Mouse (Mus musculus): ENCODE results near the gene Gm20388. TPM values are rescaled to one million over a fixed set of nuclear protein-coding genes. Genes with fewer than 3 reads are reported as not detected.

The Gm20388 gene
- total RNA-seq, 2 experiments from 2014 or later = 18.6 TPM; not detected in 1

DNA sequence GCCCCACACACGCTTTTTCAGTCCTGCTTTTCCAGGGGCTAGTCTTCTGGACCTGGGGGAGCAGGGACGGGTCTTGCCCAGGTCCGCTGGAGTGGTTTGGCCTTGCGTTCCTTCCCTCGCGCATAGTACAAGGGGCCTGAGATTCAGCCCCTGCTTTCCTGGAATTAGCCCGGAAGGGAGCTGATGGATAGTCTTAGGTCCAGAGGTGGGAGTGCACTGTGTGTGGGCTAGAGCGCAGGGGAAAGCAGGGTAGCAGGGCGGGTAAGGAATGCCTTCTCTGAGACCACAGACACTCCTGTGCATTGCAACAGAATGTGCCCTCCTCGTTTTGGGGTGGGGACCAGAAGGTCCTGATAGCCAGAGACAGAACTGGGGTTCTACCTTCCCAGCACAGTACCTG is 2666.5 kb downstream of the Gm20388 start:
- intact Hi-C loops (cut with DNase I) = no loop called here
- DNase-seq (ENCODE audit: low spot score in 2 of 2) = no peak

GRCm38 (mm10) chr8:122579196-122579595 is 2668.6 kb downstream of the Gm20388 start:
- DNase-seq (ENCODE audit: low spot score in 2 of 2) = no peak
- intact Hi-C loops (cut with DNase I) = no loop called here

DNA sequence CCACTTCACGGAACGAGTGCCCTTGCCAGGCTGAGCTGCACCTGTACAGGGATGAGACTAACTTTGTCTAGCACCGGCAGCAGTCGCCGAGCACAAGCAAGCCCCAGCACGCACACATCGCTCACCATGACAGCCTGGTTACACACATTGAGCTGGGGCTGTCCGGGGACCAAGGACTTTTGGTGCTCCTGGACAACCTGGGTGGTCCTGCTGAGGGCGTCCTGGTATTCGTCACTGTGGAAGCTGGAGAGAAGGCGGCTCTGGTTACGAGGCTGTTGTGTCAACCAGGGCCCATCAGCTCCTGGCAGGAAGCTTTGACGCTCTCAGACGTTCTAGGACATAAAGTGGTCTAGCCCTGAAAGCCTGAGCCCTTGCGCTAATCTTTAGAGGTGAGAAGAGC is 2670.3 kb downstream of the Gm20388 start:
- no peak for DNase-seq (ENCODE audit: low spot score in 2 of 2)
- intact Hi-C loops (cut with DNase I) = no loop called here

DNA sequence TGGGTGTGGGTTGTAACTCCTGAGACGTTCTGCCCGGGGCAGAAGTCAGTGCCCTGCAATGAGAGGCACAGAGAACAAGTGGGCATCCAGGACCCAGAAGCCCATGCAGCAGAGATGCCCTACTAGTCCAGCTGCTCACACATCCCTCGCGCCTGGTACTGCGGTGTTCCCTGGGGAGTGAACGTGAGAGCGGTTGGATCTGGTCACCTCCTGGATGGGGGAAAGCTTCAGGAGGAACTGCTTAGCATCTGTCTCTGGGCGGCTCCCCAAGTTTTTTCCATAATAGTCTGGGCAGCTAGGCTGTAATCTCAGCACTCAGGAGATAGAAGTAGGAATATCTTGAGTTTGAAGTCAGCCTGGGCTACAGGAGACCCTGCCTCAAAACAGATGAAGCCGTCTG is 2674.3 kb downstream of the Gm20388 start:
- no peak for DNase-seq (ENCODE audit: low spot score in 2 of 2)
- intact Hi-C loops (cut with DNase I) = no loop called here

DNA sequence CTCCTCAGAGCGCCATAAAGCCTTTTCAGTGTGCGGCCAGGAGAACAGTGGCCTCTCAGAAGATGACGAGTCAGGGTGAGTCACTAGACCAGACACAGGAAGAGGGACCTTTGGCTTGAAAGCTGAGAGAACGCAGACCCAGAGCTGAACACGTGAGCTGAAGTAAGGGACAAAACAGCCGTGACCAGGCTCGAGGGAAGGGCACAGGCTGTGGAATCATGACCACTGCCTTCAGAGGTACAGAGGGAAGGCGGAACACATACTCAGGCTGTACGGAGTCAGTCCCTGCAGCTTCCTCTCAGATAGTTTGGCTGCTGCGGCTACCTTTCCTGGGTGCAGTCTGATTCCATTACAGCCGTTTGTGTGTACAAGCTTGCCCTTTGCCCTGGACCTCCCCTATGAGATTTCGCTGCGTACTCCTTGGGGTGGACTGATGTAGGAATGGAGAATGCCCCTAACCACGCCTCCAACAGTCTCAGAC is 2674.8 kb downstream of the Gm20388 start:
- intact Hi-C loops (cut with DNase I) = no loop called here
- DNase-seq (ENCODE audit: low spot score in 2 of 2) = no peak

DNA sequence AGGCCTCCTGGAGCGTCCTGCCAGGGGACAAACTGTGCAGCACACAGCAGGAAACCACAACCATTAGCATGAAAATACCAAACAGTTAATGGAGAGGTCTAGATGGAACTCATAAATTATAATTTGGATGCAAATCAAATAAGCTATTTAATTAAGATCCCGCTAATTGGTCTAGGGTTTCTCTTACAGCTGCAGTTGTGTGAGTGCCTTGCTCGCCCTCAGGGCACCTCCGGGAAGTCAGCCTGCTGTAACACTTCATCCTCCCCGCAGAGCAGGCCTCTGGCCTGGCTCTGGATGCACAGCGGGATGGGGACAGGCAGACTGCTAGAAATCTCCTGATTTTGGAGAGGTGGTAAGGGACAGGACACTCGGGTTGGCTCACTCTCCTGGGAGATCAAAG is 2675.5 kb downstream of the Gm20388 start:
- no peak for DNase-seq (ENCODE audit: low spot score in 2 of 2)
- intact Hi-C loops (cut with DNase I) = no loop called here

DNA sequence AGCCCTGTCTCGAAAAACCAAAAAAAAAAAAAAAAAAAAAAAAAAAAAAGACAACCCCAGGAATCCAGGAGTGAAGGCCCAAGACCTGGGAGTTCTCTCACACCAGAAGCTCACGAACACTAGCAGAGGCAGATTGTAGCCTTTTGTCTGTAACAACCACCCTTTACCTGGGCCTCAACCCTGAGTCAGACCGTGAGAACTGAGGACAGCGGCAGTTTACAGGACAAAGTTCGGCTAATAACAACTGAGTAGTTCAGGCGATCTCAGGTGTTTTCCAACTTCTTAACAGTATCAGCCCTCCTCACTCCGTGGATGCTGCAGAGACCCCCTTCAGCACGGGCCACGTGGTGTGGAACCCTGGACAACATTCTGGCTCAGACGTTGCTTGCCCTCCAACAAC is 2676.1 kb downstream of the Gm20388 start:
- no peak for DNase-seq (ENCODE audit: low spot score in 2 of 2)
- intact Hi-C loops (cut with DNase I) = no loop called here

DNA sequence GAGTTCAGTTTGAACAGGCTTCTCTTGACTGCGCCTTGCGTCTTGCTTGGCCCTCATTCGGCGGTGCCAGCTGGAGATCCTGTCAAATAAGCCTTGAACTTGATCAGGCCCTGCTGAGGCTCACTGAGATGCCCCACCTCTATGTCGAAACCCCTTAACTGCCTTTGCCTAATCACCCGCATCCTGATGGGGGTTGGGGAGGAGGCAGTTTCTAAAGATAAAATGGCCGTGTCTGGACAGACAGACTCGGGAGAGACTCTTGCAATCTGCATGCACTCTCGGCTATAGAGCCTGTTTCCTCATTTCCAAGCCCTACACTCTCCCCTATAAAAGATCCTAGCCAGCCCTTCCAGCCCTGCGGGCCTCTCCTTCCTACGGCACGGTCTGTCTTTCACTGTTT is 2682.6 kb downstream of the Gm20388 start:
- intact Hi-C loops (cut with DNase I) = no loop called here
- no peak for DNase-seq (ENCODE audit: low spot score in 2 of 2)

GRCm38 (mm10) chr8:122593783-122594507 is 2683.3 kb downstream of the Gm20388 start:
- no peak for DNase-seq (ENCODE audit: low spot score in 2 of 2)
- intact Hi-C loops (cut with DNase I) = no loop called here

GRCm38 (mm10) chr8:122596031-122596430 is 2685.4 kb downstream of the Gm20388 start:
- no peak for DNase-seq (ENCODE audit: low spot score in 2 of 2)
- intact Hi-C loops (cut with DNase I) = no loop called here

DNA sequence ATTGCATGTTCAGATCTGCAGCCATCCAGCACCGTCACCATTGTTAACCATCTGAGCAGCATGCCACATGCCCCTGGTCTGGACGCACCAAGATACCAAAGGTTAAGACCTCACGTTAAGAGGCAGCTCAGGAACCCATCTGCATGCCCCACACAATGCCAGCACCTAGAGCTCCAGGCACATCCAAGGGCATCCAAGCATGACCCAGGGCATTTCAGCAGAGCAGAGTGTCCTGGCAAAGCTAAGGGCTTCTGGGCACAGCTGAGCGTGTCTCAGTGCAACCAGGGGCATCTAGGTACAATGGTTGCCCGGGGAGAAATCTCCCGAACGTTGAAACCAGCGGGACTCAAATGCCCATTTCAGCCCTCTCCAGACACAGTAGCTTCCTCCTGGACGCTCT is 2690.0 kb downstream of the Gm20388 start:
- intact Hi-C loops (cut with DNase I) = no loop called here
- no peak for DNase-seq (ENCODE audit: low spot score in 2 of 2)

DNA sequence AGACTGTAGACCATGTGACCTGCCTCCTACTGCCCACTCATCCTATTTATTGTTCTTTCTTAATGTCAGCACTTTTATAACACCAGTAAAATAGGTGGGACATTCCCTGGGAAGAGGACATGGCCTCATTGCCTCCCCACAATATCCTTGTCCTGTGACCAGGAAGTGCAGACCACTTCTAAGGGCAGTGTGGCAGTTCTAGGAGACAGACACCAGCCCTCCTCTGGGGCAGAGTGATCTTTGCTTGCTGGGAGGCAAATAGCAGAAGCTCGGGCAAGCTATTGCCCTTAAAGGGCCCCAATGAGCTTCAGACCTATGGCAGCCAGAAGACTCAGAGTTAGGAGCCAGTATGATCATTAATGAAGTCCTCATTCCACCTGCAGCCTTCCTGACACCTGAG is 2694.0 kb downstream of the Gm20388 start:
- intact Hi-C loops (cut with DNase I) = loop anchor here (5.0 kb wide), 1 partner anchor 102 kb away; no protein-coding TSS in a partner anchor
- no peak for DNase-seq (ENCODE audit: low spot score in 2 of 2)

DNA sequence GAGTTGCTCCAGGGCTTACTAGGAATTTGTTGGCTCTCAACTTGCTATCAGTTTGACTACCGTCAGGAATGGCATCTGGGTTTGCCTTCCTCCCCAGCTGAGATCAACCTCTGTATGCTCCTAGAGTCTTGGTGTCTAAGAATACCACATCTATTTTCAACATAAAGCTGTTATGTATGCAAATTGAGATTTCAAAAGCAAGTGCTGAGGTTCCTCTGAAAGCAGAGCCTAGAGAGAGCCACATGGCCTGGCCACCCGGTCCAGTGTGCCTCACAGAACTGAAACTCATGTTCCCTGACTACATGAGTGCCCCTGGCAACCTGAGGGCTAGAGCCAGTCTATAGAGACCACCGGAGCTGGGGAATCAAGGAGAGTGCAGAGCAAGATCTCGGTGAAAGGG is 2694.7 kb downstream of the Gm20388 start:
- intact Hi-C loops (cut with DNase I) = loop anchor here (5.0 kb wide), 1 partner anchor 103 kb away; no protein-coding TSS in a partner anchor
- peak in 1 of 2 experiments; percentile 42 for DNase-seq (ENCODE audit: low spot score in 2 of 2)

GRCm38 (mm10) chr8:122606810-122607209 is 2696.2 kb downstream of the Gm20388 start:
- intact Hi-C loops (cut with DNase I) = loop anchor here (5.0 kb wide), 1 partner anchor 105 kb away; no protein-coding TSS in a partner anchor
- no peak for DNase-seq (ENCODE audit: low spot score in 2 of 2)

GRCm38 (mm10) chr8:122610209-122610608 is 2699.6 kb downstream of the Gm20388 start:
- intact Hi-C loops (cut with DNase I) = loop anchor here (10.0 kb wide), 1 partner anchor 455 kb away; the partner anchor contains the start of gene Spg7
- DNase-seq (ENCODE audit: low spot score in 2 of 2) = no peak

DNA sequence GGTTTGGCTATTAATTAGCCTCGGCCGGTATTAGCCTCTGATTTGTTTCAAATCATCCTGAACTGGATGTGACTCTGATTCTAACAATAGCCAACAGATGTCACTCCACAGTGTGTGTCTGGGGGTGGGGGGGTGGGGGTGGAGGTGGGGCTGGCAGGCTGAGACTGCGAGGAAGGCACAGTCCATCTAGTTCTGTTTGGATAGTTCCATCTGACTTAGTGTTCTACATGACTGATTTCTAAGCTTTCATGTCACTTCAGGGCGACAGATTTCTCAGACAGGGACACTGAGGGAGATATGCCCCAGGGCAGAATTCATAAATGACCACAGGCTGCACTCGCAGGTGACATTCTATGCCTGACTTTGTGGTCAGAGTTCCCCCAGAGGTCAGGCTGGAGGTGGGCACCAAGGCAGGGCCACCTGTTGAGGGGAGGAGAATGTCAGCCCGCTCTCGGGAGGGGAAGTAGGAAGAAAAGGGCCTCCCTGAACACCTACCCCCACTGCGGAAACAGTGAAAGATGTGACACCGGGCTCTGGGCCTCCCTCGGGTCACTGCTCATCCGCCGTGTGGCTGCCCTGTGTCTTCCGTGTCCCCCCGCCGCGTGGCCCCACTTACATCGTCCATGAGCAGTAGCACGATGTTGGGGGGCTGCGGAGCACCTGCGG is 2700.1 kb downstream of the Gm20388 start:
- DNase-seq (ENCODE audit: low spot score in 2 of 2) = no peak
- intact Hi-C loops (cut with DNase I) = loop anchor here (10.0 kb wide), 1 partner anchor 454 kb away; the partner anchor contains the start of gene Spg7

- intact Hi-C loops (cut with DNase I) = loop anchor here (10.0 kb wide), 1 partner anchor 453 kb away; the partner anchor contains the start of gene Spg7
- peak; percentile 93 to 97 for DNase-seq (ENCODE audit: low spot score in 2 of 2)
Measured at GRCm38 (mm10) chr8:122611295-122612133, 2700.9 kb downstream of the Gm20388 start, which contains the start of the genes Galns and Trappc2l. Gene Galns (minus strand): TSS chr8:122611463. Gene Trappc2l (plus strand): TSS chr8:122611640.

DNA sequence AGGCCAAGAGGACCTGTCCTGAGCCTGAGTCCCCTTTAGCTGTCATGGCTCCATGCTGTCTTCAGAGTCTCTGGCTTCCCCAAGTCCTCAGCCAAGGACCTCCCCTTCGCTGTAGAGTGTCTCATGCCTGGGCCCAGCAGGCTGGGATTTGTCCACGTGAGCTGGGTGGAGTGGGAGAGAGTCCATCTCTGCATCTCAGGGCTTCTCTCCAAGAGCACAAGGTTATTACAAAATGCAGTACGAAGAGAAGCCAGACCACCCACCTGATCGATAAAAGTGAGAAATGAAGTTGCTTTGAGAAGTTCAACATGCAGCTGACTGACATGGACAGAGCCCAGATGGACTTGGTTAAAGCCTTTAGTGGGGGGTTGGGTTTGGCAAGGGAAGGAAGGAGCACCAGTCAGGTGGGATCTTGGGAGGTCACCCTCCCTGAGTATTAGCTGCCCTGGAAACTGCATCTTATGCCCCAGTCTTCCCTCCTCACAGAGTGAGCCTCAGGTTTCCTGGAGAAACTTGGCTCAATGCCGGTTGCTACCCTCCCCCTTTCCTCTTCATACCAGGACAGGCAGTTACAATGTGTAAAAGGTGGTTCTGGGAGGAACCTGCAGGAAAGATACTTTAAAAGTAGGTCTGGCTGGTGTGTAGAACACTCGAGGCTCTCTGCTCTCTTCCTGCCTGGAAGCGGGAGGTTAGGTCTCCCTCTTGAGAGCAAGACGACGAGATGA is 2705.7 kb downstream of the Gm20388 start:
- intact Hi-C loops (cut with DNase I) = loop anchor here (10.0 kb wide), 1 partner anchor 448 kb away; the partner anchor contains the start of gene Spg7
- DNase-seq (ENCODE audit: low spot score in 2 of 2) = no peak
